Mouse (Mus musculus) hematopoietic multipotent progenitor cell, adult 10-12 weeks (in vitro differentiated cells): ENCODE results near the gene Rbm41. TPM values are rescaled to one million over a fixed set of nuclear protein-coding genes. Genes with fewer than 3 reads are reported as not detected.

Source experiments
- polyA plus RNA-seq: library from polyadenylated mRNA; stranded (reverse); fragments of >175 nt; gene quantifications from 2 replicates; pipeline ENCODE4 v1.2.3, GENCODE M21; 2012; ENCODE audit warnings: low replicate concordance

The Rbm41 gene
- 0.28 and 0.92 TPM in 2 replicates for polyA plus RNA-seq

GRCm38 (mm10) chrX:139997740-139998690, at the start of gene Rbm41:
Gene Rbm41, minus strand, starts transcription at chrX:139998595.

GRCm38 (mm10) chrX:139870938-139871791, 127.2 kb downstream of the Rbm41 start, which contains the start of gene Morc4:
Gene Morc4, minus strand, starts transcription at chrX:139871677.

Other genes starting within 250 kb of the Rbm41 start
- not detected in 2 replicates for gene Ripply1, start 216.2 kb downstream of the Rbm41 start, polyA plus RNA-seq
- gene Cldn2, start 197.8 kb downstream of the Rbm41 start, polyA plus RNA-seq = not detected in 2 replicates
- 0.13 TPM in 1 of 2 replicates, not detected in the other for gene Morc4, start 126.9 kb downstream of the Rbm41 start, polyA plus RNA-seq
- gene Nup62cl, start 64.1 kb upstream of the Rbm41 start, polyA plus RNA-seq = not detected in 2 replicates
- not detected in 2 replicates for gene Pih1h3b, start 64.3 kb upstream of the Rbm41 start, polyA plus RNA-seq